Mouse (Mus musculus) heart, postnatal 36 days (tissue): ENCODE measurements around the gene Uts2r. TPM values are rescaled to one million over a fixed set of nuclear protein-coding genes. Genes with fewer than 3 reads are reported as not detected.

Experiments used
- DNase-seq, 2 experiments: peaks; one replicate each; pipeline ENCODE4 v3.0.0; 2021 to 2022
- intact Hi-C: fragments of 180-260 bp; cut with DNase I; formaldehyde crosslinking; loops from one replicate; pipeline ENCODE4 v1.15.1; 2025
- total RNA-seq, 2 experiments: library from RNA; stranded (reverse); gene quantifications; 2 replicates each; pipeline ENCODE4 v1.2.3; 2021

Gene Uts2r
- under 1 TPM; 0.44 to 0.54 TPM for total RNA-seq

DNA sequence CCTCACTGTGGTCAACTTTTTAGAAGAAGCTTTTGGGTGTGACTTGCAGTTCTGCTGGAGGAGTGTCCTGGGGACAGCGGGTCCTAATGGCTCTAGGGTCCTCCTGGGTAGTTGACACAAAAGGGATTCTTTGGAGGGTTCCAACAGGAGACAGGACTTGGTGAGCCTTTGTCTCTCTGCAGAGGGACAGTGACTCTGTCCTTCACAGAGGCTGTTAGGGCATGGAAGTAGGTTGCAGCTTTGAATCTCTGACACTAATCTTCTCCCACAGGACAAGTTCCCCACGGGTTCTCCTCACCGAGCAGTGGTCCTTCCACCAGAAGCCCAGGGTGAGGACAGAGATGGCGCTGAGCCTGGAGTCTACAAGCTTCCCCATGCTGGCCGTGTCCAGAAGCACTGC, at the start of gene Uts2r:
Gene Uts2r, plus strand, starts transcription at position 301 of the 400 bp plus-strand sequence.
- intact Hi-C loops, result no loop called here

DNA sequence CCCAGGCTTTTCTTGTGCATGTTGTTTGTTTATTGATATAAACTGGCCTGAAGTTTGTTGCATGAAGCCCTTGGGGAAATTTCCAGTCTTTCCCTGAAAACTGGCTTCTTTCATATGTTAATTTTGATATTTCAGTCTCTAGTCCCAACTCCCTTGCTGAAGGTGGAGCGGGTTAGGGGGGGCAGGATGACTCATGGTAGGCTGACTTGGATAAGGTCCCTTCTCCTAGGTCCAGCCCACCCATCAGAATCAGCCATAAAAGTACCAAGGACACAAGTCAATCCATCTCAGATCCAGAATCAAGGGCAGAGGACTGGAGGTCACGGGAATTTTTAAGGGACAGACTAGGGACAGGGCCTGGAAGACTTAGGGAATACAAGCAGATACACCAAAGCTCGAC, 49.0 kb upstream of the Uts2r start:
- intact Hi-C loops, result no loop called here

More for the DNA sequence above, at the start of gene Uts2r:
- DNase-seq, result no peak

DNA sequence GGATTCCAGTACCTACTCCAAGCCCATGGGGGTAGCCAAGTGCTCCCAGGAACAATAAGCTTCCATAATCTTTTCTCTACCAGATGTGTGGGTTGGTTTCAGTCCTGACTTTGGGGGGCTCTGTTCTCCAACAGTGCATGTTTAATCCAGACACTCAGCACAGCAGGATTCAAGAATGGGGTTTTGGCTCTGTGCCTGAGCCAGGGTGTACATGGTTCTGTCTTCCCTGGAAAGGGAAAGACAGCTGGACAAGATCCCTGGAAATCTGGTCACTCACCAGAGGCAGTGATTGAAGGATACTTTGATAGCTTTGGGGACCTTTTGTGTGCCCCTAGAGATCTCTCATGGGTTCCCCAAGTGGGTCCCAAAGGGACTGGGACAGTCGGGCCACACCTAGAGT, 48.5 kb upstream of the Uts2r start:
- DNase-seq, result no peak
- intact Hi-C loops, result no loop called here

More for the DNA sequence above, 49.0 kb upstream of the Uts2r start:
- DNase-seq, result no peak

DNA sequence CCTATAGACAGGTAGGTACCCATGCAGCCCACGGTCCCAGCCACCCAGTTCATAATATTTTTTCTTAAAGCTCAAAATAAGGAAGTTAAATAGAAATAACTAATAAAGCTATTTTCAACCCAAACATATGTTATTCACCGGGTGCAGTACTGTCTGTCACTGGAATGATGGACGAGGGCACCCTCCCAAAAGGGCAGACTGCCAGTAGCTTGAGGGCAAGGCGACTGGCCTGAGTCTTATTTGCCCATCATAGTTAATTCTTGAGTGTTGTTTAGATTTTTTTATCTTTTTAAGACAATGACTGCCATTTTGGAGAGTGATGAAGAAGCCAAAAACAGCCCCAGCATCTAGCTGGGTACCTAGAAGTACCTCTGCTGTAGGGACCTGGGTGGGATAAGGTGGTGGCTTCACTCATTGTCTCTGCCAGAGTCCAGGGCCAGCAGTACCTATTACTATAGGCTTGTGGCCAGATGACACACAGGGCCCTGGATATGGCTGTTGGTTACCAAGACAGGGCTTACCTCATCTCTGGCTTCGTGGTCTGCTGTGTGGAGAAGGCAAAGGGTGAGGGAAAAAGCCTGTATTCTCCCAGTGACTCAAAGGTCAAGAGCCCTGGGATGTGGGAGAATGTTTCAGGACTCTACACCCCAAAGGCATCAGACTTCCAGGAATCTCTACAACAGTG, 47.8 kb upstream of the Uts2r start:
- intact Hi-C loops, result no loop called here
- DNase-seq, result no peak

DNA sequence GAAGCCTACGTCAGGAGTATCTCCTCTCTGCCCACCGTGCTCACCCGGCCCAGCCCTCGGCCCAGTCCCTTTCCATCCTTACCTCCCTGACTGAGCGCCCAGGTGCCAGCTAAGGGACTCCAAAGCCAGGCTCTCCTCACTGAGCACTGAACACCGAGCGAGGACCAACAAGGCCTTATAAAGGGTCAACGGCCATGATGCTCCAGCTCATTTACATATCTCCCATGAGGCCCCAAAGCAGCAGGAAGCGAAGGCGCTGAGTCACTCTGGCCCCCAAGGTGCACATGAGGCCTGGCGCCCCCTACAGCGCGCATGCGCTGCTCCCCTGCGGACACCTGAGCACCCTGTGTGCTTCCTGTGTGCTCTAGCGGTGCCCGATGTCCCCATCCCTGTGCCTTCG, 42.0 kb upstream of the Uts2r start:
- intact Hi-C loops, result no loop called here
- no peak for DNase-seq

DNA sequence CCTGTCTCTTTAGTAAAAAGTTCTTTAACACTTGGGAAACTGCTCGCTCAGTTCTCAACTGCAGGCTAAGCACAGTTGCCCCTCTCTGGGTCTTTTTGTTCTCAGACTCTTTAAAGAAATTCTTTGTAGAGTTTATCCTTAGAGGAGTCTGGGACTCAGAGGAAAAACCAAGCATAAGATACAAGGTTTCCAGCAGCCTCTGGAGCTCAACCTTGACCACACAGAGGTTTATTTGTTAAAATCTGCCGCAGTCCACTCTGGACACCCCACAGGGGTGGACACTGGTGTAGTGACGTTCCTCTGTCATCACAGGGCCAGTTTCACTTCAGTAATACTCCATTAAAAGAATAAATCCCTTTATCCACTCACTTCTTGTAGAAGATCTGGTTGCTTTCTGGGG, 41.5 kb upstream of the Uts2r start, which contains the start of gene Tex19.2:
Gene Tex19.2, minus strand, starts transcription at position 101 of the 400 bp plus-strand sequence.
- intact Hi-C loops, result no loop called here
- DNase-seq, result no peak

DNA sequence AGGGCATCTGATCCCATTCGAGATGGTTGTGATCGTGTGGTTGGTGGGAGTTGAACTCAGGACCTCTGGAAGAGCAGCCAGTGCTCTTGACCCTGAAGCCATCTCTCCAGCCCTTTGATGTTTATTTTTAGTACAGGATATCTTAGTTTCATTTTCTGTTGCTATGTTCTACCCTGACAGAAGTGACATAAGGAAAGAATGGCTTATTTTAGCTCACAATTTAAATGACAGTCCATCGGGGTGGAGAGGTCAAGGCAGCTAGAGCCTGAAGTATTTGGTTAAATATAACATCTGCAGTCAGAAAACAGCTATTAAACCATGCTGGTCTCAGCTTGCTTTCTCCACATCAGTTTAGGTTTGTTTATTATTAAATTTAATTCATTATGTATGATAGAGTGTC, 38.9 kb upstream of the Uts2r start:
- intact Hi-C loops, result no loop called here
- DNase-seq, result no peak

DNA sequence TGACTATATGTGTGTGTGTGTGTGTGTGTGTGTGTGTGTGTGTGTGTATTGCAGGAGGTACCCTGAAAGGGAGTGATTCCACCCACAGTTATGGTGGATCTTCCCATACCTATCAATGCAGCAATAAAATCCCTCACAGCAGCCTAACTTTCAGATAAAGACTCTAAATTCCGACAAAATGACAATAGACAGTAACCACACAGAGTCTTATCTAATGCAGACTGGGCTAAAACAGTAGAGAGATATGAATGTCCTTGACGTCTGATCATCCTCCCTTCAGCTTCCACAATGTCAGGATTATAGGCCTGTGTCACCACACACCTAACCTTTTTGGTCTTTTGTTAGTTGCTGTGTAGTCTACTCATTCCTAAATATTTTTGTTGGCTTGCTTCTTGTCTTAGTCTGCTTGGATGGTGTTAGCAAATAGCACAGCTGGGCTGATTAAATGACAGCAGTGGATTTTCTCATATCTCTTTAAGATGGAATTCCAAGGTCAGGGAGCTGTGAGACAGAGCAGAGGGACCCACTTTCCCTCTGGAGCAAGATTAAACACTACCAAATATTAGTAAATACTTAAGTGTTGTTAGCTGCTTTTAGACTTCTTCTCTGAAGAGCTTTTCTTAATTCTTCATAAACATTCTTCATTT, 37.9 kb upstream of the Uts2r start:
- no peak for DNase-seq
- intact Hi-C loops, result no loop called here

DNA sequence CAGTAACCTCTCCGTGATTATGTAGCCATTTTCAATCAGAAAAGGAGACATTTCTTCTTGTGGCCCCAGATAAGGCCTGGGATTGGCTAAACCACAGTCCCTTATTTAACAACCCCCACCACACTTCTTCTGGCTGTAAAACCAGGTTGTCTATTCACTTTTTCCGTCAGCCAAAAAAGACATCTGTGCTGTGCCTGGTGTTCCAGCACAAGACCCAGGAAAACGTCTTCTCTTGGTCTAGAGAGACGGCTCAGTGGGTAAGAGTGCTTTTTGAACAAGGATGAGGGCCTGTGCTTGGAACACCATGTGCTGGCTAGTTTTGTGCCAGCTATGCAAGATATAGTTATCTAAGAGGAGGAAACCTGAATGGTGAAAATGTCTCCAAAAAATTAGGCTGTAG, 36.6 kb upstream of the Uts2r start:
- no peak for DNase-seq
- intact Hi-C loops, result no loop called here

DNA sequence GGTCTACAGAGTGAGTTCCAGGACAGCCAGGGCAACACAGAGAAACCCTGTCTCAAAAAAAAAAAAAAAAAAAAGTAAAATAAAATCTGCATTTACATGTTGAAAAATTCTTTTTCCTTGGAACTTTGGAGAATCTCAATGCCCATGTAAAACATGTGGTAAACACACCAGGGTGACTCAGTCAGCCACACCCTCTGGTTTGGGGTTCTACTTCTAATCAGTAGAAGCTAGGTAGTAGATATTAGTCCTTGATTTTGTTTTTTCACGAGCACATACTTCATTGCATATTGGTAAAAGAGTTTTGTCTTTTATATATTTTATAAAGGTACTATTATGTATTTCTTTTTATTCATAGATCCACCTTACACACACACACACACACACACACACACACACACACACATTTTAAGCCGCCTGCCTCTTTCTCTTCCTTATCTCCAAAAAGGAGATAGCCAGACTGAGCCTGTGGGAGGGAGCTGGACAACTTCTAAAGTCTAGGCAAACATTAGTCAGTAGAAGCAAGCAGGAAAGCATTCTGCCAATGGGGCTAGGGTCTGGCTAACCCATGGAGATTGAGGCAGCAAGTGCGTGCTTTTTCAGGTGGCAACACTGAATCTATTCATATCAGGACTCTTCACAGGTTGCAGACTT, 34.4 kb upstream of the Uts2r start:
- intact Hi-C loops, result no loop called here
- no peak for DNase-seq

DNA sequence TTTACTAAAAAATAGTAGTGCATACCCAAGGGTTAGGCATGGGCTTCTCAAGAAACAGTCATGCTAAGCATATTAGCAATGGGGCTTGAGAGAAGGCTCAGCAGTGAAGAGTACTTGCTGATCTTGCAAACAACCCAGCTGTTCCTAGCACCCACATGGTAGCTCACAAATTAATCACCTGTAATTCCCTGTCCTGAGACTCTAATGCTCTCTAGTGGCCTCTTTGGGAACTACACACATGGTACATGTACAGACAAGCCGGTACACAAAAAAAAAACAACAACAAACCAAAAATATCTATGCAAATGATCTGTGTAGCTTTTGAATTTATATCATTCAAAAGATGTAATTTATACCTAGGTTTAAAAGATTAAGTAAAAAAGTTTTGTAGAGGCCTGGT, 33.7 kb upstream of the Uts2r start:
- intact Hi-C loops, result no loop called here
- no peak for DNase-seq

DNA sequence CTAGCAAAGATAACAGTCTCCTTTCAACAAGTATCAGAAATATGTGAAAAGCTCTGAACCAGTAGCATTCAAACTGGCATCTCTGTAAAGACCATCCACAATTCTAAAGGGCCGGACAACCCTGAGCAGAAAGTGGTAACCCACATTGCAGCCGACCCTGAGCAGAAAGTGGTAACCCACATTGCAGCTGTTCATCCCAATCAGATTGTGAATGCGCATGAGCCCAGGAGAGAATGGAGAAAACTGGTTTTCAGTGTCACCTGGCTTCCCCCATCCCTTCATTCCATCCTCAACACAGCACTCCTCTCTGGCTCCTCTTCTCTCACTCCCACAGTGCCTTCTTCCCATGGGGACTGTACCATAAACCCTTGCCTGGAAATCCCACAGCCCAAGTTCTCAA, 32.6 kb upstream of the Uts2r start:
- no peak for DNase-seq
- intact Hi-C loops, result no loop called here

DNA sequence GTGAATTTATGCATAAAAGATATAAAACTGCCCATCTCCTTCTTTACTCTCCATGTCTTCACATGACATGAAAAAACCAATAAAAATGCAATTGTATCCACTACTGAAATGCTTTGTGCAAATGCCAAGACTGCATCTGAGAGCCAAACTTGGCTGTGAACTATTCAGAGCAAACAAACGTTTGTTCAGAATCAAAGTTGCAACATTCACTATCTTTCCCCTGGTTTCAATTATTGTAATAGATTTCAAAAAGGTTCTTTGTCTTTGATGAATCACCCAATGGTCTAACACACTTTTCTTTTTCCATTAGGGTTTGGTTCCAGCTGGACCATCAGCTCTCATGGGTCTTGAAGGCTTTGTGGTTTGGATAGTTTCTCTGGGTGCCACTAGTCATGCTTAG, 30.5 kb upstream of the Uts2r start:
- intact Hi-C loops, result no loop called here
- no peak for DNase-seq

DNA sequence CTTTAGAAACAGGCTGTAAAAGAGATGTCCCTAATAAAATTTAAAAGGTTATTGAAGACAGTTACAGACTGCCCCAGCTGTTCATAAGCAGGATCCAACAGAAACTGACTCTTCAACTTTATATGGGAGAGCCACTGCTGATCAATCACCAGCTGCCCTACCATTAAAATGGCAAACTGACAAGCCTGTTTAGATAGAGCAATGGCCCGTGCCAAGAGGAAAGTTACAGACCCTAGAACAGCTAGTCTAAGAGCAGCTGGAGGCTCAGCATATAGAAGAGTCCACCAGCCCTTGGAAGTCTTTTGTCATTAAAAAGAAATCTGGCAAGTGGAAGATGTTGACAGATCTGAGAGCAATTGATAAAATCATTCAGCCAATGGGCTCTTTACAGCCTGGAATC, 25.5 kb upstream of the Uts2r start:
- no peak for DNase-seq
- intact Hi-C loops, result no loop called here

DNA sequence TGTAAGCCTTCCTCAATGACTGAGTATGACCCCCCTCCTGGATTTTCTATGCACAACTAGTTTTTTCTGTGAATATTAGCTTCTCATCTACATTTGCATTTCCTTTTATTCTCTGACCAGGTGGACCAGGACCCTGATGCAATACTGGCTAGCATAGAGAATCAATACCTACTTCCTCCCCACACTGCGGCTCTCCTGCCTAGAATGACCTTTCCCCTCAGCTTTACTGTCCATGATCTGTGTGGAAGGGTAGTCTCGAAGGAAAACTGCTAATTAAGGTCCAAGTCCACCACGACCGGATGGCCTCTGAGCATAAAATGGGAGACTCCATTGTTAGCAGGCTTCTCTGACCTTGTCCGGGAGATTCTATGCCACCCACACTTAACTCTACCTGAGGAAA, 22.4 kb upstream of the Uts2r start:
- intact Hi-C loops, result loop anchor here (5.0 kb wide), 1 partner anchor 85 kb away; no protein-coding TSS in a partner anchor
- DNase-seq, result no peak

DNA sequence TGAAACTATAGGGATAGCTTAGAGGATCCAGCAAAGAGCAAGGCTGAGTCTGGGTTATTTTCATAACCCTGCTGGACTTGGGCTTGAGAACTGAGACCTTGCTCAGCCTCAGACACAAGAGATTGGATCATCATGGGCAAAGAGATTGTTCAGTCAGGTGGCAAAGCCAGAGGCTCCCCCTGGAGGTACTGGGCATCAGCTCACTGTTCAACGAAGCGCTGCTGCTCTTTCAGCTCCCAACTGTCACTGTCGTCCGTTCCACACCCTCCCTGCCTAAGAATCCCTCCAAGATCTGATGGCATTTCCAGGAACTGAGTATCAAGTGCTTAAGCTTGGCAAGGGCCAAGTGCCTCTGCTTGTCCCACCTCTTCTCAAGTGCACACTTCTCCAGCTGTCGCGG, 21.3 kb upstream of the Uts2r start:
- intact Hi-C loops, result loop anchor here (5.0 kb wide), 1 partner anchor 86 kb away; no protein-coding TSS in a partner anchor
- peak; percentile 7 to 11 for DNase-seq

DNA sequence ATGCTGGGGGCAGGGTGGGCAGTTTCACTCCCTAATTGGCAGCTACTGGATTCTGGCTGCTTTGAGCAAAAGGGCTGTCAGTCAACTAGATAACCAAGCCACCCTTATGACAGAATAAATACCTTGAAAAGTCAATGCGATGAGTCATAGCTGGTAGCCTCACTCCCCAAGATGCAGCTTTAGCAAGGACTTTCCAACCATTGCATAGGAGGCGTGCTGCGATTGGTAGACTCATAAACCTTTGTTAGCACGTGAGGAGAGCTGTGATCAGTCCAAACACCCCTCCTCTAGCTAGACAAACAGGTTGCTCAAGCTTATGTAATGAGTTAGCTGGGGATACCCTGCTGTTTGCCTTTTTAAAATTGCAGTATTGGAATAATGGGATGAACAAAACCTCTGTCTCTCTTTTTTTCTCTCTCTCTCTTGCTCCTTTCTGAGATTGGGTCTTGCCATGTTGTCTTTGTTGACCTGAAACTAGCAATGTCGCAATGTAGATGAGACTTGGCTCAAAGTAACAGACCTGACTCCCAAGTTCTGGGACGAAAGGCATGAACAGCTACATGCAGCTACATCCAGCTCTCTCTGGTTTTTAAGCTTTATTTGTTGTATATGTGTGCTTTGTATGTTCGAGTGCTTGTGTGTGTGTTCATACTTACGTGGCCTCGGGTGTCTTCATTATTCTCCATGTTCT, 16.6 kb upstream of the Uts2r start:
- DNase-seq, result no peak
- intact Hi-C loops, result no loop called here

DNA sequence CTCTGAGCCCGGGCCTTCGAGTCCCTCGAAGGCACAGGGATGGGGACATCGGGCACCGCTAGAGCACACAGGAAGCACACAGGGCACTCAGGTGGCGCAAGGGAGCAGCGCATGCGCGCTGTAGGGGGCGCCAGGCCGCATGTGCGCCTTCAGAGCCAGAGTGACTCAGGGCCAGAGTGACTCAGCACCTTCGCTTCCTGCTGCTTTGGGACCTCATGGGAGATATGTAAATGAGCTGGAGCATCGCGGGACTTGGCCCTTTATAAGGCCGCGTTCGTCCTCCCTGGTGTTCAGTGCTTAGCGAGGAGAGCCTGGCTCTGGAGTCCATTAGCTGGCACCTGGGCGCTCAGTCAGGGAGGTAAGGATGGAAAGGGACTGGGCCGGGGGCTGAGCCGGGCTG, 14.2 kb upstream of the Uts2r start, which contains the start of gene Tex19.1:
Gene Tex19.1, plus strand, starts transcription at position 279 of the 400 bp plus-strand sequence.
- intact Hi-C loops, result no loop called here
- no peak for DNase-seq

DNA sequence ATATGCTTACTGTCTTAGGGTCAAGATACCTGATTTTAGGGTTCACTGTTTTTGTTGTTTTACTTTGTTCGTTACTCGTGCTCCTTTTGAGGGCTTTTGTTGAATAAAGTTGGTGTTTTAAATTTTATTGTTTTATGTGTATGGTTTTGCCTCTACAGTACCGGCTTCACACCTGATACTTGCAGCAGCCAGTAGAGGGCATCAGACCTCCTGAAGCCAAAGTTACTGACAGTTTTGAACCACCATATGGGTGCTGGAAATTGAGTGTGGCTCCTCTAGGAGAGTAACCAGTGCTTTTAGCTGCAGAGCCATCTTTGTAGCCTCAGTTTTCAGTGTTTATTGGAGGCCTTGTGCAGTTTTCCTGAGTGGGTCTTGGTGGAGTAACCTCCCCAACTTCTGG, 11.9 kb upstream of the Uts2r start:
- intact Hi-C loops, result no loop called here
- no peak for DNase-seq

DNA sequence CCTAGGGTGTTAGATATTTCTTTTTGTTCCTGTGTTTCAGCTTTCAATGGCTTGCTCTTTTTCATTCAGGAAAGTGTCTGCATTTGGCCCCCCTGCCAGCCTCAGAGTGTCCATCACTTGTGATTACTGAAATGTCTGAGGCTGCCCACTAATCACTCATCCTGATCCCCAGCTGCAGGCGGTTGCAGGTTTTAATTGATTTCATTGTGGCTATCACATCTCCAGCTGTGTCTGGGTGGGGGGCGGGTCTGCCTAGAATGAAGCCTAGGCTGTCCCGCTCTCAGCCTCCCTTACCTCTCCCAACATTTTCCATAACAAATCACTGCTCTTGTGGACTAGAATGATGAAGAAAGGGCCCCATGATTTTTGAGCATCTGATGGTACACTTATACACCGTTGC, 5.9 kb upstream of the Uts2r start:
- intact Hi-C loops, result no loop called here
- no peak for DNase-seq

DNA sequence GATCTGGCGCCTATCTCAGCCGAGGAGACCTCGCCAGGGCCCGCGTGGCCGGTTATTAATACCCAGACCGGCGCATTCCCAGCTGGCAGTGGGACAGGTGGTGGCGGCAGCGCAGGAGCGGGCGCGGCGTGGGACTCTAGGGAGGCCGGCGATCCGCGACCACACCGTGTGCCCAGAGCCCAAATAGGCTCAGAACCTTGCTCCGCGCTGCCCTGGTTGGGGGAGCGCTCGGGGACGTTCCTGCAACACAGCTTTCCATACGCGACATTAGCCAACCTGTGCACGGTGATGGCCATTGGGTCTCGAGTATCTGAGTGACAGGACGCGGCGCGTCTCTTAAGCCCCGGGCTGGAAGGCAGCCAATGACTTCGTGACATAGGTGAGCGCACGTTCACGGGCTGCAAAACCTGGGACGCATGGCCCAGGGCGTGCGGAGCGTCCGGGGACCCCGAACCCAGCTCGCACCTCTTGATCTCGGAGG, 3.6 kb upstream of the Uts2r start:
- DNase-seq, result peak; percentile 45 to 62
- intact Hi-C loops, result no loop called here
